Mouse (Mus musculus) heart, embryonic 14.5 days (tissue): Measurements from ENCODE around the gene Msi2. TPM values are rescaled to one million over a fixed set of nuclear protein-coding genes. Genes with fewer than 3 reads are reported as not detected.

Experiments used
- ATAC-seq: fragments of 200-750 bp; cut with Nextera tagmentation; 2 replicates; pipeline ENCODE4 v1.8.0; 2017; ENCODE audit warnings: low read depth, moderate TSS enrichment; ENCODE audit not compliant: insufficient number of reproducible peaks, insufficient read depth, low FRiP score
- H3K27ac ChIP-seq, 2 experiments: fragments of 200-500 bp in 1 of 2; fragments of 300-500 bp in 1 of 2; sonication (generic) in 1 of 2; replicated peaks in 1 of 2; 2 replicates each; pipeline ENCODE4 v1.5.1; 2012 to 2014; ENCODE audit warnings: low read depth in 2 of 2, low read length in 2 of 2, control low read depth in 1 of 2, mild to moderate bottlenecking in 1 of 2, mixed read lengths in 1 of 2; ENCODE audit not compliant: control insufficient read depth in 1 of 2, insufficient read depth in 1 of 2
- H3K27me3 ChIP-seq: fragments of 300-500 bp; sonication (generic); 2 replicates; pipeline ENCODE4 v1.6.1; 2014; ENCODE audit warnings: mild to moderate bottlenecking, low read length, control low read depth; ENCODE audit not compliant: control insufficient read depth, insufficient read depth
- H3K36me3 ChIP-seq: fragments of 300-500 bp; sonication (generic); 2 replicates; pipeline ENCODE4 v1.6.1; 2014; ENCODE audit warnings: mild to moderate bottlenecking, control low read depth, low read length, mixed read lengths; ENCODE audit not compliant: control insufficient read depth, insufficient read depth
- H3K4me1 ChIP-seq, 2 experiments: fragments of 200-500 bp in 1 of 2; fragments of 300-500 bp in 1 of 2; sonication (generic) in 1 of 2; 2 replicates each; pipeline ENCODE4 v1.6.1; 2012 to 2014; ENCODE audit warnings: low read length in 2 of 2, control low read depth in 1 of 2, mixed read lengths in 1 of 2; ENCODE audit not compliant: control insufficient read depth in 2 of 2, insufficient read depth in 2 of 2
- H3K4me2 ChIP-seq: fragments of 300-500 bp; sonication (generic); 2 replicates; pipeline ENCODE4 v1.6.1; 2014; ENCODE audit warnings: mild to moderate bottlenecking, low read length
- H3K4me3 ChIP-seq, 2 experiments: fragments of 200-500 bp in 1 of 2; fragments of 300-500 bp in 1 of 2; sonication (generic) in 1 of 2; 2 replicates each; pipeline ENCODE4 v1.5.1; 2012 to 2014; ENCODE audit warnings: low read length in 2 of 2, mild to moderate bottlenecking in 2 of 2, control low read depth in 1 of 2, low read depth in 1 of 2, moderate library complexity in 1 of 2; ENCODE audit not compliant: control insufficient read depth in 1 of 2, insufficient read depth in 1 of 2
- H3K9ac ChIP-seq: fragments of 300-500 bp; sonication (generic); 2 replicates; pipeline ENCODE4 v1.6.1; 2014; ENCODE audit warnings: mild to moderate bottlenecking, low read length
- H3K9me3 ChIP-seq: fragments of 300-500 bp; sonication (generic); 2 replicates; pipeline ENCODE4 v1.6.1; 2016; ENCODE audit warnings: low read length, control low read depth; ENCODE audit not compliant: control insufficient read depth
- WGBS: fragments of 180-500 bp; shearing (Covaris S2); extraction: QIAGEN DNeasy Blood & Tissue Kit; methylation state at CpG from one replicate; pipeline ENCODE4 v1.1.7; 2014; 5-methylcytosine and 5-hydroxymethylcytosine counted together
- polyA plus RNA-seq: library from polyadenylated mRNA; unstranded; fragments of >200 nt; fragmentation: Nextera tagmentation; extraction: Ambion mirVana; gene quantifications from 2 replicates; pipeline ENCODE4 v1.2.1, GENCODE M21; 2014

The Msi2 gene
- polyA plus RNA-seq, 1 experiment from 2014 or later: 20.9 TPM

- H3K4me1 ChIP-seq: peaks cover 39 to 68% of the 10 kb centered on the region in 2 experiments
- no peak overlapping the region for H3K27ac ChIP-seq
- H3K4me2 ChIP-seq: no peak overlapping the region
- H3K36me3 ChIP-seq: no peaks in the 10 kb centered on the region
- ATAC-seq: no peak
- no peak overlapping the region for H3K9ac ChIP-seq
- no peaks in the 10 kb centered on the region for H3K9me3 ChIP-seq
- no peak overlapping the region for H3K4me3 ChIP-seq
- H3K27me3 ChIP-seq: no peaks in the 10 kb centered on the region
- 89% methylated on average over 9 of the region's 9 CpGs for WGBS
Measured at GRCm38 (mm10) chr11:88626061-88626460, 92.3 kb downstream of the Msi2 start.

- Histone ChIP-seq H3K27ac (no peak overlapping the region), H3K9me3 (no peaks in the 10 kb centered on the region), H3K4me1 (peaks cover 46 to 78% of the 10 kb centered on the region in 2 experiments), H3K4me2 (no peak overlapping the region), H3K27me3 (no peaks in the 10 kb centered on the region), H3K4me3 (no peak overlapping the region), H3K9ac (no peak overlapping the region), H3K36me3 (no peaks in the 10 kb centered on the region)
- 91% methylated on average over 14 of the region's 14 CpGs for WGBS
- no peak for ATAC-seq
Measured at GRCm38 (mm10) chr11:88625063-88625462, 93.2 kb downstream of the Msi2 start.

- Histone ChIP-seq H3K27ac (peak overlapping the region in 1 of 2 experiments; percentile 20; a peak in 1 of 4 replicates), H3K4me3 (no peak overlapping the region), H3K9ac (no peak overlapping the region), H3K9me3 (no peaks in the 10 kb centered on the region), H3K27me3 (no peaks in the 10 kb centered on the region), H3K4me2 (no peak overlapping the region), H3K36me3 (no peaks in the 10 kb centered on the region), H3K4me1 (peaks cover 51 to 80% of the 10 kb centered on the region in 2 experiments)
- ATAC-seq: no peak
- 75% methylated on average over 6 of the region's 6 CpGs for WGBS
Measured at GRCm38 (mm10) chr11:88624627-88625026, 93.7 kb downstream of the Msi2 start.

- Histone ChIP-seq H3K36me3 (no peaks in the 10 kb centered on the region), H3K27ac (0 out of 4 replicates have a peak overlapping the region, but pooled peaks of 1 of the 2 experiments have one; percentile 19), H3K4me2 (no peak overlapping the region), H3K4me3 (no peak overlapping the region), H3K27me3 (no peaks in the 10 kb centered on the region), H3K9ac (peak overlapping the region; percentile 5; the same call in 1 of the 2 replicates), H3K9me3 (no peaks in the 10 kb centered on the region), H3K4me1 (peaks cover 54 to 85% of the 10 kb centered on the region in 2 experiments)
- no peak for ATAC-seq
- 61% methylated on average over 6 of the region's 6 CpGs for WGBS
Measured at GRCm38 (mm10) chr11:88623671-88624070, 94.6 kb downstream of the Msi2 start.

- H3K9me3 ChIP-seq: no peaks in the 10 kb centered on the region
- peak overlapping the region in 1 of 2 experiments; percentile 70; a peak in 2 of 4 replicates for H3K27ac ChIP-seq
- no peak overlapping the region for H3K4me2 ChIP-seq
- no peaks in the 10 kb centered on the region for H3K27me3 ChIP-seq
- 21% methylated on average over 6 of the region's 6 CpGs for WGBS
- peaks cover 51 to 90% of the 10 kb centered on the region in 2 experiments for H3K4me1 ChIP-seq
- H3K9ac ChIP-seq: peak overlapping the region; percentile 55; the same call in 1 of the 2 replicates
- no peak for ATAC-seq
- H3K36me3 ChIP-seq: no peaks in the 10 kb centered on the region
- H3K4me3 ChIP-seq: no peak overlapping the region
Measured at GRCm38 (mm10) chr11:88622496-88622895, 95.8 kb downstream of the Msi2 start.

GRCm38 (mm10) chr11:88621789-88622188, 96.5 kb downstream of the Msi2 start:
- Histone ChIP-seq H3K4me1 (peaks cover 46 to 84% of the 10 kb centered on the region in 2 experiments), H3K9ac (no peak overlapping the region), H3K4me3 (no peak overlapping the region), H3K36me3 (no peaks in the 10 kb centered on the region), H3K27me3 (no peaks in the 10 kb centered on the region), H3K4me2 (no peak overlapping the region), H3K27ac (peak overlapping the region; percentile 33 to 80; a peak in 3 of 4 replicates), H3K9me3 (no peaks in the 10 kb centered on the region)
- ATAC-seq: no peak
- 59% methylated on average over 4 of the region's 4 CpGs for WGBS

- Histone ChIP-seq H3K4me3 (0 out of 4 replicates have a peak overlapping the region, but pooled peaks of 1 of the 2 experiments have one; percentile 1), H3K4me1 (peaks cover 44 to 74% of the 10 kb centered on the region in 2 experiments), H3K9ac (peak overlapping the region; percentile 52), H3K27ac (peak overlapping the region; percentile 61 to 80), H3K9me3 (no peaks in the 10 kb centered on the region), H3K36me3 (no peaks in the 10 kb centered on the region), H3K27me3 (no peaks in the 10 kb centered on the region), H3K4me2 (peak overlapping the region; percentile 47)
- WGBS: 10% methylated on average over 15 of the region's 15 CpGs
- ATAC-seq: 0 out of 2 replicates have a peak, but pooled peaks have one; percentile 13
Measured at GRCm38 (mm10) chr11:88620158-88620973, 97.9 kb downstream of the Msi2 start.
